Mouse (Mus musculus) spleen, adult 2 months (tissue): ENCODE measurements around the gene Atp6v0d1.

Experiments used
- CTCF ChIP-seq: fragments of 200-500 bp; IDR thresholded peaks from 2 replicates; pipeline ENCODE4 v1.5.1; 2011; ENCODE audit warnings: mild to moderate bottlenecking, inconsistent platforms; ENCODE audit not compliant: insufficient read depth, insufficient read length, insufficient replicate concordance; ENCODE audit errors: extremely low read depth
- POLR2A ChIP-seq: fragments of 200-500 bp; IDR thresholded peaks from 2 replicates; pipeline ENCODE4 v1.6.1; 2011; ENCODE audit warnings: low read depth, low read length, inconsistent platforms

DNA sequence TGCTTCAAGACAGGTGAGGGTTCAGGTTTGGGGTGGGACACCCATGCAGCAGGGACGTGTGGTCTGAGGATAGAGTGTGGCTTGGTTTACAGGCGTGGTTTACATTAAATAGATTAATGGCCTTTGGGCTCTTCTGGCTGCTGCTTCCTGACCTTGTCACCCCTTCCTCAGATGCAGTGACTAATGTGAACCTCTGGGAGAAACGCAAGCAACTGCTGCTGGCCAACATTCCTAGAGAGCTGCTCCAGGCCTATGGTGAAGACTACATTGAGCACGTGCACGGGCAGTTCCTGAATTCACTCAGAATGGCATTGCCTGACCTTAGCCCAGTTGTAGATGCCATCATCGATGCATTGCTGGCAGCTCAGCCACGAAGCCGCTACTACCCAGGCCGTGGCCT lies 43.0 kb downstream of the Atp6v0d1 start:
- TF ChIP-seq POLR2A, result no peak
- TF ChIP-seq CTCF, result no peak
